Mouse (Mus musculus): ENCODE measurements around the gene Snx3.

The Snx3 gene

DNA sequence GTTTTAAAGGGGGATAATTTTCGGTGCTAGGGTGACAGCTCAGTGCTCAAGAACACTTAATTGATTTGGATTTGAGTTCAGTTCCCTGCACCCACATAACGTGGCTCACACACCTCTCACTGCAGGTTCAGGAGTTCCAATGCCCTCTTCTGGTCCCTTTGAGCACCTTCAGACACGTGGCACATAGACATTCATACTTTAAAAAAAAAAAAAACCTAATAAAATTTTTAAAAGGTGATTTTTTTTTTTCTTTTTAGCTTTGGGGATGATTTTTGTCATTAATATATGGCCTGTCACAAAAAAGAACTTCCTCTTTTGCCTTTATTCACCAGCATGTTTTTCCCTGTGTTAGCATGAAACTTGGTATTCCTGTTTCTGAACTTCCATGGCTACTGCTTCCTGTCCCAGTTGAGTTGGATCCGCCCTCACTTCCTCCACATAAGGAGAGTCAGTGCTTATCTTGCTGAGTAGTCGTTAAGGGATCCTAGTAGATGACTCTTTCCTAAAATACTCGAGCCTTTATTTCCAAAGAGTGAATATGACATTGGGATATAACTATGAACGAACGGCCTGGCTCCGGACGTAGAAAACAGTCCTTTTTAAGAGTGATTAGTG lies 2.4 kb downstream of the Snx3 start:
- no peak for DNase-seq (ENCODE audit: low read depth in 1 of 2, low spot score in 2 of 2)

- DNase-seq (ENCODE audit: low read depth in 1 of 2, low spot score in 2 of 2): no peak
These were observed 8.3 kb downstream of the Snx3 start for GRCm38 (mm10) chr10:42510141-42510540.

GRCm38 (mm10) chr10:42511184-42512135 lies 9.6 kb downstream of the Snx3 start:
- no peak for DNase-seq (ENCODE audit: low read depth in 1 of 2, low spot score in 2 of 2)

GRCm38 (mm10) chr10:42514125-42514524 lies 12.3 kb downstream of the Snx3 start:
- no peak for DNase-seq (ENCODE audit: low read depth in 1 of 2, low spot score in 2 of 2)

DNA sequence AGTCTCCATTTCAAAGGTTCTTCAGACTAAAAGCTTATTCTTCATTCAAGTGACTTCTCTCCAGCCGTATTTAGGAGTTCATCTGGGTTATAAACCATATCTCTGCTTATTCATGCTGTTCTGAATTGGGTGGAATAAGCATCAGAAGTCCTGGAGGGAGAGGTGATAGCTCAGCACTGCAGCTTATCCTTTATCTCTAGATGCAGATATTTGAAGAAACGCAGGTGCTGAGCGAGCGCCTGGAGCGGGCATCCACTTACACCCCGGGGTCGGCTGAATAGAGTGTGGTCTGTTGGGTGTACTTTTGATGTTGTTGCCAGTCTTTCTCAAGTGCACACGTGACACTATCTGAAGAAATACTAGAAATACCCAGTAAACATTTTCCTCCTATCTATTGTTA lies 16.5 kb downstream of the Snx3 start:
- DNase-seq (ENCODE audit: low read depth in 1 of 2, low spot score in 2 of 2): no peak

- no peak for DNase-seq (ENCODE audit: low read depth in 1 of 2, low spot score in 2 of 2)
These were observed 19.6 kb downstream of the Snx3 start for GRCm38 (mm10) chr10:42521315-42521981.

GRCm38 (mm10) chr10:42522912-42523311 lies 21.1 kb downstream of the Snx3 start:
- DNase-seq (ENCODE audit: low read depth in 1 of 2, low spot score in 2 of 2): no peak

DNA sequence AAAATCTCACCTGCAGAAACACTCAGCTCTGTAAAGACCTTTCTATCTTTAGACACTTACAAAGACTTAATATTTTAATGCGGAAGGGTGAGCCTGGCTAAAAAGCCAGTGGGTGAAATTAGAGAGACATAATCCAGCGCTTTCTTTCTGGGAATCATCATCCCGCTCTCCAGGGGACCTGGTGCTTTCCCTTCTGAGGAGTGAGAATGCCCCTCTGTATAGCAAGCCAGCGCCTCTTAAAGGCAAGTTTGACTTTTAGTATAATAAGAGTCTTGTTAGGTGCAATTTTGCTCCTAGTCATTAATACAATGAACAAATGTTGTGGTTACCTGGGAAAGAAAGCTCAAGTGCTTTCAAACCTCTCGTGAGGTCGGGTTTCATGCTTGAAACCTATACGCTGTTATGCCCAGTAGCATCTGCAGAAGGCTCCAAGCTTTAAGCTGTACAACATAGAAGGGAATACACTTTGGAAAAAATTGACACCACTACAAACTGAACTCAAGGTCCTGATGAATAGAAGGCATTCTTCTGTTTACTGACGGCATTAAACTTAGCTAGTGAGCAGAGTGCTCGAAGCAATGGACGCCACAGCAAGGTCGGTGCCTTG lies 21.8 kb downstream of the Snx3 start:
- DNase-seq (ENCODE audit: low read depth in 1 of 2, low spot score in 2 of 2): no peak

DNA sequence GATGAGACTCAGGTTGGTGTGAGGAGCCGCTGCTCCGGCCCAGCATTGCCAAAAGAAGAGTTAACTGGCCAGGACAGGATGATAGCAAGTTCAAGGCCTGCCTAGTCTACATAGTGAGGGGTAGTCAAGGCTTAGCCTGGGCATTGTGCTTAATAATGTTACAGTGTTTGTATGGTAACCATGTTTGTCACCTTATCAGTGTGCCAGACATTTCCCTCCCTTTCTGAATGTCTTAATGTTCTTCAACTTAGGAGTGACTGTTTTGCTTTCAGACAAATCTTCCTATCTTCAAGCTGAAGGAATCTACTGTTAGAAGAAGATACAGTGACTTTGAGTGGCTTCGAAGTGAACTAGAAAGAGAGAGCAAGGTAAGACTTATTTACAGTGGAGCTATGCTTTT lies 23.9 kb downstream of the Snx3 start:
- no peak for DNase-seq (ENCODE audit: low read depth in 1 of 2, low spot score in 2 of 2)

DNA sequence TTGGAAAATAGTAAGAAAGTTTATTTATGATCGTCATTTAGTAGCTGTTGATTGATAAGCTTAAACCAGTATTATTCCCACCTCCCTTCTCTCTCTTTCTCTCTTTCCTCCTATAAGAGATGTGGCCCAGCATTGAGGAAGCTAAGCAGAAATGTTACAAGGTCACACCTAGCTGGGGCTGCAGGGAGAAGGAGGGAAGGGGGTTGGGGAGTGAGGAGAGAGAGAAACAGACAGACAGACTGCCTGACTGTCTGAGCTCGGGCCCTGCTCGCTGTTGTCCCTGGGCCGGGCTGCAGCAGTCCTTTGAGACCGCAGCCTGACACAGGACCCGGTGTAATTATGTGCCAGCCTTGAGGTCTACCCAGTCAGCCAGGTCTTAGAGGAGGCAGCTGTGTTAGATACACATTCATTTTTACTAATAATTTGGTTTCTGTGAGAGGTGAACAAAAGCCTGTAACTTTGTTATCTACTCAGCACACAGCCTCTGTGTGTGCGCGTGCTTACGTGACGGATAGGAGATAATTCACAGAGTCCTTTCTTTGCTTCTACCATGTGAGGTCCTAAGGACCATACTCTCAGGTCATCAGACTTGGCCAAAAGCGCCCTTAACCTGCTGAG lies 32.1 kb downstream of the Snx3 start:
- no peak for DNase-seq (ENCODE audit: low read depth in 1 of 2, low spot score in 2 of 2)

- DNase-seq (ENCODE audit: low read depth in 1 of 2, low spot score in 2 of 2): no peak
These were observed 35.9 kb downstream of the Snx3 start for GRCm38 (mm10) chr10:42537571-42538316.

GRCm38 (mm10) chr10:42545707-42546503 lies 44.1 kb downstream of the Snx3 start:
- no peak for DNase-seq (ENCODE audit: low read depth in 1 of 2, low spot score in 2 of 2)

- no peak for DNase-seq (ENCODE audit: low read depth in 1 of 2, low spot score in 2 of 2)
These were observed 44.7 kb downstream of the Snx3 start for GRCm38 (mm10) chr10:42546507-42546906.

- no peak for DNase-seq (ENCODE audit: low read depth in 1 of 2, low spot score in 2 of 2)
These were observed 57.9 kb downstream of the Snx3 start for GRCm38 (mm10) chr10:42559581-42560200.

DNA sequence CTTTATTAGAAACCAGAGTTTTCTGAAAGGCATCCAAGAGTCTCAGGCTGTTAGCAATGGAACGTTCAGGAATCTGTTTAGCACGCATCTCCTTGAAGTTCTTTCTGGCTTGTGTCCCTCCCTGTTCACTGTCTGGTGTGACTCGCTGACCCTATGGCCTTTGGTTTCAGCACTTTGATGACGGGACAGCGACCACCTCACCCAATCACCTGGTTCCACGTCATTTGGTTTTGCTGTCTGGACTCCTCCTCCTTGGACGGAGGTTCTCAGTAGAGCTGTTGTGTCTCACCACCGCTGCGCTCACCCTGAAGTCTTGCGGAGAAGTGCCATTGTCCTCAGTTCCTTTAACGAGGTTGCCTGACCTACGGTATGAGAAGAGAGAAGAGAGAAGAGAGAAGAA lies 60.4 kb downstream of the Snx3 start:
- no peak for DNase-seq (ENCODE audit: low read depth in 1 of 2, low spot score in 2 of 2)

GRCm38 (mm10) chr10:42572567-42572966 lies 70.7 kb downstream of the Snx3 start:
- DNase-seq (ENCODE audit: low read depth in 1 of 2, low spot score in 2 of 2): no peak

GRCm38 (mm10) chr10:42572971-42573370 lies 71.1 kb downstream of the Snx3 start:
- no peak for DNase-seq (ENCODE audit: low read depth in 1 of 2, low spot score in 2 of 2)

DNA sequence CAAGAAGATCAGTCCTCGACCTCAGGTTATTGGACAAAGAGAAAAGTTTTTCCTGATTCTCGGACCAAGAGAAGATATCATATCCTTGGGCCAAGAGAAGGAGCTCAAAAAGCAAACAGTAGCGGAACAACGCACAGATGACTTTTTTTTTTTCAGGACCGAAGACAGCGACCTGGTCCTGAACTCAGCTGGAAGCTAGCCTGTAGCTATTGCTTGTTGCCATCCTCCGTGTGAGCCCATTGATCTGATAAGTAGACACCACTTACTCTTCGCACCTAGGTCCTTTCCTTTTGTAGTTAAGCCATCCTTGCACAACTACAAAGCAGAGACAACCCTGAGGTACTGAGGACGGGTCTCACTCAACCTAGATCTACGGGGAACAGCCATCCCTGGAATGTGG lies 72.8 kb downstream of the Snx3 start:
- no peak for DNase-seq (ENCODE audit: low read depth in 1 of 2, low spot score in 2 of 2)
